Mouse (Mus musculus): ENCODE measurements around the gene Ano10. TPM values are rescaled to one million over a fixed set of nuclear protein-coding genes. Genes with fewer than 3 reads are reported as not detected.
"Not testable (repeated sequence)": the region's sequence is repeated elsewhere in the genome, so short reads cannot be mapped to it uniquely, and the experiment has no call there.

Ano10 gene
- total RNA-seq (2021), result 10 to 100 TPM; 50.7 to 58.8 TPM
- long read RNA-seq, experiment 1, transcript Ano10-201 (13 exons, 2,653 nt), result major isoform, 32 of 48 reads
- long read RNA-seq, experiment 1, partial matches to known transcripts, result 12 of 48 reads
- long read RNA-seq, experiment 1, other reads (novel, unspliced or antisense), result 3 of 48 reads
- long read RNA-seq, experiment 2, transcript Ano10-201 (13 exons, 2,653 nt), result major isoform, 20 of 25 reads
- long read RNA-seq, experiment 2, partial matches to known transcripts, result 3 of 25 reads
- long read RNA-seq, experiment 2, other reads (novel, unspliced or antisense), result 2 of 25 reads

GRCm38 (mm10) chr9:122294242-122294881 lies at the start of gene Ano10:
TSS of gene Ano10 (minus strand) at chr9:122294423.
- DNase-seq, result peak; percentile 98

- no peak for DNase-seq
Measured at GRCm38 (mm10) chr9:122343399-122343798, 49.2 kb upstream of the Ano10 start.

- DNase-seq, result no peak
Measured at GRCm38 (mm10) chr9:122339972-122340371, 45.7 kb upstream of the Ano10 start.

- peak; percentile 42 for DNase-seq
Measured at GRCm38 (mm10) chr9:122337510-122337931, 43.3 kb upstream of the Ano10 start.

- no peak for DNase-seq
Measured at GRCm38 (mm10) chr9:122336677-122337076, 42.5 kb upstream of the Ano10 start.

- DNase-seq, result no peak
Measured at GRCm38 (mm10) chr9:122328199-122328598, 34.0 kb upstream of the Ano10 start.

- DNase-seq, result no peak
Measured at GRCm38 (mm10) chr9:122325996-122326395, 31.8 kb upstream of the Ano10 start.

GRCm38 (mm10) chr9:122322356-122322755 lies 28.1 kb upstream of the Ano10 start:
- no peak for DNase-seq

GRCm38 (mm10) chr9:122320626-122321025 lies 26.4 kb upstream of the Ano10 start:
- DNase-seq, result no peak

GRCm38 (mm10) chr9:122316562-122316961 lies 22.3 kb upstream of the Ano10 start:
- no peak for DNase-seq

GRCm38 (mm10) chr9:122315501-122315900 lies 21.3 kb upstream of the Ano10 start:
- DNase-seq, result no peak

GRCm38 (mm10) chr9:122314942-122315341 lies 20.7 kb upstream of the Ano10 start:
- DNase-seq, result no peak

GRCm38 (mm10) chr9:122314386-122314785 lies 20.2 kb upstream of the Ano10 start:
- DNase-seq, result no peak

- DNase-seq, result not testable (repeated sequence)
Measured at GRCm38 (mm10) chr9:122313128-122313527, 18.9 kb upstream of the Ano10 start.

- DNase-seq, result no peak
Measured at GRCm38 (mm10) chr9:122312296-122312990, 18.2 kb upstream of the Ano10 start.

GRCm38 (mm10) chr9:122311051-122311760 lies 17.0 kb upstream of the Ano10 start:
- peak; percentile 59 for DNase-seq

GRCm38 (mm10) chr9:122310613-122311049 lies 16.4 kb upstream of the Ano10 start:
- peak; percentile 90 for DNase-seq

- DNase-seq, result peak; percentile 54
Measured at GRCm38 (mm10) chr9:122309013-122309980, 15.1 kb upstream of the Ano10 start.

GRCm38 (mm10) chr9:122305302-122305701 lies 11.1 kb upstream of the Ano10 start:
- no peak for DNase-seq

GRCm38 (mm10) chr9:122296169-122296568 lies 1.9 kb upstream of the Ano10 start:
- DNase-seq, result no peak

- no peak for DNase-seq
Measured at GRCm38 (mm10) chr9:122295396-122295795, 1.2 kb upstream of the Ano10 start.

Data from adrenal gland, postnatal 10 days (tissue).